Mouse (Mus musculus): ENCODE results near the gene Spata1.

The Spata1 gene

DNA sequence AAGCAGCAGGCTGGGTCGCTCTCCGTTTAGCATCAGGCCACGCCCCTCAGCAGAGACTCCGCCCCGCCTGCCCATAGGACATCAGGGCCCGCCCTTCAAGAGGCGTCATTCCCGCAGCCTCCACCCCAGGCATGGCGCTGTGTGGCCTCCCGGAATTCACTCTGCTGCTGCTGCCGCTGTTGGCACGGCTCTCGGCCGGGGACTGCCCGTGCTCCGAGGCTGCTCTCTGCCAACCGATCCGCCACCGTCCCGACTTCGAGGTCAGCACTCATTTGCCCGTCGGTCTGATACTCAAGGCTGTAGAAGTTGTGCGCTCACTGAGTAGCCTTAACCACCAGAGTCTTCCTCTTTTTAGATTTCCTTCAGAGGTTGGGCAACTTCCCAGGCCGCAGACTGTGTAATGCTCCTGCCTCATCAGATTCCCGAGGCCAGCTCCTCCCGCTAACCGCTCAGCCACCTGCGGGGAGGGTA lies 49.1 kb downstream of the Spata1 start:
- peak; percentile 98 for DNase-seq

DNA sequence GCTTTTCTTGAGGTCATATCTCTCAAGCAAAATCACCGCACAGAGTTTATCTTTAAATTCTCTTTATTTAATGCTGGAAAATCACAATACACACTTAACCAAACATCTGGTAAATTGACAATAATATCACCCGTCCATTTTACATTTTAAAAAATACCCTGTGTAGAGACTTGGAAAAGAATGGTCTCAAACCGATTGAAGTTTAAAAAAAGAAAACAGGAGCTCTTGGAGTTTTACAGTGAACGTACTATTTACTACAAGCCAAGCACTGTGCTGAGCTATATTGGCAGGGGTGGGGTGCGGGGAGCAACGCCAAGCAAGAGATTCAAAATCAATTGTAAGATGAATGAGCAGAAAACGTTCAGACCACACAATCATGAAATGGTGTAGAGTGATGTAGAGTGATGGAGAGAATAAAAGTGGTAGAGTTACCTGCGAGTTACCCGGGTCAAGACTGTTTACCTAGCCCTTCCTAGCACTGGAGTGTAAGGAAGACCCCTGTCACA lies 49.8 kb downstream of the Spata1 start, which contains the start of gene Ctbs:
TSS of gene Ctbs (plus strand) at position 51 of the 506 bp plus-strand sequence.
- DNase-seq, result no peak

DNA sequence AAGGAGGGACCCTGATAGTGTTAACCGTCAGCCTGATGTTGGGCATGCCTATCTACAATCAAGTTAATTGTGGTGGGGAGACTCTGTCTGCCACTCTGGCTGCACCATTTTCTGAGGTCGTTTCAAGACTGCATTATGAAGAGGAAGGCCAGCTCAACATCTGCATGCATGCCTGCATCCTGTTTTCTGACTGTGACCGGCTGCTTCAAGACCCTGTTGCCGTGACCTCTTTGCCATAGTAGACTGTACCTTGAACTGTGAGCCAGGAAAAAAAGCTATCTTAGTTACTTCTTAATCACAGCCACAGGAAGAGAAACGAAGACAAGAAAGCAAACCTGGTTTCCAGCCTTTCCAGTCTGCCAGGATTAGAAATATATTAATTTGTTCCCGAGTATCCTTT lies 50.6 kb downstream of the Spata1 start:
- no peak for DNase-seq

DNA sequence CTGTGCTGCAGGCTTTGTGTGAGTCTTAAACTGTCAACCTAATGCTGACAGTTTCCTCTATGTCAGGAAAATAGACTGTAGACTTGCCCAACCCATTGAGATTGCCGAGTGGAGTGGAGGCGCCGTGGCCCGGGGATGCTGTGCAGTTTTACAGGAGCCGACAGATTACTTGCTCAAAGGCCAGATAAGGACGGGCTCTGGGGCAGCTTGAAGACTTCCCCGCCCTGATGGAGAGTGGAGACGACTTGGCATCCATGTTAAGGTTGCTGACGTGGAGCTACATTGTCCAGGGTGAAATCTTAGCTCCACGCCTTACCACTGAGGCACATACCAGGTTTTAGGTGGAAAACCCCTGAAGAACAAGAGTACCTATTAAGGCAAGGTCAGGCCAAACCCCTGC lies 51.2 kb downstream of the Spata1 start:
- DNase-seq, result no peak

DNA sequence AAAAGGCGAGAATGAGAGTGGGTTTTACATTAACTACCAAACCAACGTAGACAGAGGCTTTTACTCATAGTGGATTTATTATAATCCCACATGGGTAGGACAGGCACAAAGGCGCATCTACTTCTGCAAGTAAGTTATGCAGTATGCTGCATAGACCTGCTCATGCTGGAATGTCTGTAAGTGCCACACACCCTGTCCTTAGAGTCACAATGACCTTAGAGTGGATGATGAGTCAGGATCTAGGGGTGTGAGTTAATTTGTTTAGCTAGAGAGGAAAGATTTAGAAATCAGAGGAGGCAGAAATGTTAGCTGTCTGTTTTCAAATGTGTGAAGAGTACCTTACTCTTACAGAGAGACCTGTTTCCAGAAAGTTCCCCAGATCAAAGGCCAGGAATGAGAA lies 52.0 kb downstream of the Spata1 start:
- DNase-seq, result no peak

DNA sequence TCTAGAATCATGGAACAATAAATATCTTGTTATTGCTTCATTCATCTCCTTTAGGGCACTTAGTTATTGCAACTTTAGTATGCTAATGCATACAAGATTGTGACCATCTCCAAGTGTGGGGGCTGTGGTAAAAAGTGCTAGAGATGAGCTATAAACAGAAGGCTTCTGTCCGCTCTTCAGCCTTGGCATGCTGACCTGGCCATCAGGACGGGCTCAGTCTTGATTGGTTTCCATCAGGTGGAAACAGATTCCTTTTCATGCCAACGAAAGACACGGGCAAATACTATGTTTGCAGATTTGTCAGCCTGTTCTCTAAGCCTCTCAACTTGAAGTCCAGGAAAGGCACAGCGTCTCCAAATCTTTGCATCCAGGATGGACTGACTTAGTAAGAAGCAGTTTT lies 52.4 kb downstream of the Spata1 start:
- no peak for DNase-seq

DNA sequence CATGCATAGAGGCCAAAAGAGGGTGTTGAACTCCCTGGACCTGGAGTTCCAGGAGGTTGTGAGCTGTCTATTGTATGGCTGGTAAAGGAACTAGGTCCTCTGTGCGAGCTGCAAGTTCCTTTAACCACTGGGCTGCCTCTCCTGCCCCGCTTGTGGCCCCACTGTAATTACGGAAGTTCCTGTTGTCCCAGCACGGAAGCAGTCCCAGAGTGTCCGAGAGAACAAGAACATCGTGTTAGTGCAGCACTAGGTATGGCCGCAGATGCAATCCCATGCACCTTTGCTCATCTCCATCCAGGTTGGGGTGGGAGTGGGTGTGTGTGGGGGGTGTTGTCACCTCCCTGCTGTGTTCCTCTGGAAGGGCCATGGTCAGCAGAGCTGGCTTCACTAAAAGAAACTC lies 54.7 kb downstream of the Spata1 start:
- no peak for DNase-seq

DNA sequence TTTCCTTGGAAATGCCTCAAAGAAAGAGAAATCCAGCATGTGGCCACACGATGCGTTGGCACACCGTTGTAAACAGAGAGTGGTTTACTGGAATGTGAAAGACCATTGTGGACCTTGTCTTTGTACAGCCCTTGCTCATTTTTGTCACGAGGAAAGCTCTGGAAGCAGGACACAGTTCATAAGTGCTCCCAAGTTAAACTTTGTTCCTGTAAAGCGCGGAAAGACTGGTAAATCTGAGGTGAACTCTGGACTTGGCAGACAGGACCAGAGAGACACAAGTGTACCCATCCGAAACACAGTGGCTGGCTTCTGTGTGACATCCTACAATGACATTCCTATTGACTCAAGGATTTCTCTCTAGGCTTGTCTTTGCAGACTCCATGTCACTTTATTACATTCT lies 56.2 kb downstream of the Spata1 start:
- DNase-seq, result no peak

DNA sequence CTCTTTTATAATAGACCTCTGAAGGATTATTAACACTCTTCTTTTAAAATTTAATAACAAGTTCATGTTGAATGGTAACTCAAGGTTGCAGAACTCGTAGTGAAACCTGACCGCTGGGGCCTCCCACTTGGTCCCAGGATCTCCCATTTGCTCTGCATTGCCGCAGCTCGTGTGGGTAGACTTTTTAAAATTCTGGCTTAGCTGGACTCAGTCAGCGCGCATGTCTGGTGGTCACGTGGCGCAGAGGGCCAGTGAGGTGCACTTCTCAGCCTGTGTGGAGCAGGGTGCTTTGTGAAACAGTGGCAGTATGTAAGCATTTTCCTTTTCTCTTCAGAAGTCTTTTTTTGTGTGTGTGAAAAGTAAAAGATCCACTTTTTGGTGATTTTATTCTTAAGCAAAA lies 56.6 kb downstream of the Spata1 start:
- DNase-seq, result no peak

DNA sequence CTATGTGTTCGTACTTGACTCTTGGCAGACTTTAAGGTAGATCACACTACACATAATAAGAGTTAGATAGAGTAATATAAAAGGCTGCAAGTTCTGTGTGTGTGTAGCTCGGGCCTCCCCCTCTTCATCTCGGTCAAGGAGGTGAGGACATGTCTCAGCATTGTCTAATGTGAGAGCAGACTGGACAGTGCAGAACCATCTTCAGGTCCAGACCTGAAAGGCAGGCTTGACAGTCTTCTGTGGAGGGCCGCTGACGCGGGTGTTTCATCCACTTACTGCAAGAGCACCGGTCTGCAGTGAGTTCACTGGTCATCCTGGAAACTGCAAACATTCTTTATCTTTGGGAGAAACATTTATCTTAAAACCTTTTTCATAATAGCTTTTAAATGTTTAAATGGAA lies 57.1 kb downstream of the Spata1 start:
- no peak for DNase-seq

DNA sequence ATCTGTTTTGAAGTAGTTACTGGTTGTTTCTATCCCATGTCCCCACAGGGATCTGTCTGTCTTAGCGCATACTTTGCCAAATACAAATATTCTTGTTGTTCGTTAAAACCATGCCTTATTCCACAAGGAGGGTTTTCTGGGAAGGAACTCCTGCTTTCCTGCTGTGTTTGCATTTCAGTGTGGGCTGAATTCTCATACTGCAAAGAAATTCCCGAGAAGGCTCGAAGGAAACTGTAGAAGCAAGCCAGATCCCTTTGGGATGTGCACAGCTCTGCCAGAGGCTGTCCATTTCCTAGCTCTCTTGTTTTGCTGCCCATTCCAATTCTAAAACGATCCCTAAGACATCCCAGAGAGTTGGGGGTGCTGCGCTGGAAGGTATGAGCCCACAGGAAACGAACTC lies 59.1 kb downstream of the Spata1 start:
- DNase-seq, result no peak

DNA sequence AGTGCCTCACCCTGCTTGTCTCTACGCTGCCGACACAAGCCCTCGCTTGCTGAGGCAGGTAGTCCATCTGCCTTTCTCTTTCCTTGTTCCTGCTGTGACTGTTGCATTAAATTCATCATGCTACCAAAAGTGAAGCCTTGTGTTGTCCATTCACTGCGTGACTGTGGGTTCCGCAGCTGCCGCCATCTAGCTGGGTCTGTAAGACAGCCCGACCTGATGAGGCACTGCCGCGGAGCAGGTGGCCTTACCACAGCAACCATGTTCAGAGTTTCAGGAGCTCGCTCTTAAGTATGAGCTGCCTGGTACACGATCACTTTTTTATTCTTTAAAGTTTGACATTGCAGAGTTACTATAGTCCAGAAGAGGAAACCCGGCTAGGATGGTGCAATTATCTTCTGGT lies 59.5 kb downstream of the Spata1 start:
- DNase-seq, result no peak

DNA sequence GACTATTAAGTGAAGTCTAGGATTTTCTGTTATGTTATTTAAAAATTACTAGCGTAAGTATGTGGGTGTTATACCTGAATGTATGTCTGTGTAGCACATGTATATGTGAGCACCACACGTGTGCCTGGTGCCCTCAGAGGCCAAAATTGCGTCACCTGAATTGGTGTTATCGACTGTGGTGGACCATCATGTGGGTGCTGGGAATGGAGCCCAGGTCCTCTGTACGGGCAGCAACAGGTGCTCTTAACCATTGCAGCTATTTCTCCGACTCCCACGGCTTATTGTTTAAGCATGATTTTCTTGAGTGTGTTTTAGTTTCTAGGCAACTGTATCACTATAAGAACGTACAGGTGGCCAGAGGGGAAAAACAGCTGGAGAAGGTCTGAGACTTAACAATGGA lies 63.4 kb downstream of the Spata1 start:
- no peak for DNase-seq

DNA sequence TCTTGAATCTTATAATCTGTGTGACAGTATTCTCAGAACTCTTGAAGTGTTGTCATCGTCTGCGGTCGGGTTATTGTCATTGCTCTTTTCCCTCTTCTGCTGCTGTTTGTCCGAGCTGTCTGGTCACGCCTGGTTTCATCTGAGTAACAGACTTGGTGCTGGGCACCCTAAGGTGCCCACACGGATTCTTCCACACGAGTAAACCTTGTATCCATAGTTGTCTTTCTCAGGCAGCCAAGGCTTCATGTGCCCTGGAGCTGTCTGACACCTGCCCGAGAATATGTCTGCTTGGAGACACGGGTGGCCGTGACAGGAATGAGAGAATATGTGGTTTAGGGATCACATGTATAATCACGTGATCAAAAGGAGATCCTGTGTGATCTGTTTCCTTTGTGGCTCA lies 64.0 kb downstream of the Spata1 start:
- no peak for DNase-seq

DNA sequence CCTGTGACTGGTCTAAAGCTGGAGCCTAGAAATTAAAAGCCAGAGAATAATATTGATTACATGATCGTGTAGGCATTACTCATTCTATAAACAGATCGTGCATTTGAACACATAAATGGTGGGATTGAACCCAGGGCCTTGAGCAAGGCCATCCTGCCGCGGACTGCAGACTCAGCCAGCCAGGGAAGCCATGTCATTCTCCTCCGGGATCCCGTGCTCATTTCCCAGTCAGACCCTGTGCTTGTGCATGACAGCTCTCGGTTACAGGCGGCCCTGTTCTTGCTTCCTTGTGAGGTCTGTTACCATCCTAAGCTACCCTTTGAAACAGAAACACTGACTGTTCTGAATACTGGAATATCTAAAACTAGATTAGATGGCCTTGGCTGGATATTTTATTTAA lies 64.9 kb downstream of the Spata1 start:
- DNase-seq, result no peak

DNA sequence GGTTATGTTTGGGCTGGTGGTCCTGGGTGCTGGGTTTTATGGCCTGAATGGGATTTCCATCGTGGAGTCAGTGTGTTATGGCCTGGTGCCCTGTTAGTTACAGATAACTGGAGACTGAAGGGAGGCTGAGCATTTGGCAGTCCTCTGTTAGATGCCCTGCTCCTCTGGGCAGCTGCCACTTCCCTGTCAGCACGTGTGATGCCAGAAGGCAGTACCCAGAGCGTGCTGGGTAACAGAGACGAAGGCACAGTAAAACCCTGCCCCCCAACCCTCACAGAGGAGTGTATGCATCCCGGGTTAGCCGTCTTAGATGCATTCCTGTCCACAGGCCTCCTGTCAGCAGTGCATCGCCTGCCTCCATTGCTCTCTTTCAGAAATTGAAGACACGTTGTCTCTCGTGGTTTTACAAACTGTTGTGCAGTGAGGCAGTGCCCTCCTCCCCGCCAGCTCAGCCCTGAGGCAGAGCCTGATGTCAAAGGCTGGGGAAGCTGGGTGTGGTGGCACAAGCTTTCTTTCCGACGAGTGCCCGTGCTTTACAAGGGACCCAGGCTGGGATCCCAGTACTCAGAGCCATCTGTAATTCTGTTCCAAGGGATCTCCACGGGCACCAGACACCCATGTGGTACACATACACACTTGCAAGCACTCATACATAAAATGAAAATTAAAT lies 65.7 kb downstream of the Spata1 start:
- DNase-seq, result no peak

DNA sequence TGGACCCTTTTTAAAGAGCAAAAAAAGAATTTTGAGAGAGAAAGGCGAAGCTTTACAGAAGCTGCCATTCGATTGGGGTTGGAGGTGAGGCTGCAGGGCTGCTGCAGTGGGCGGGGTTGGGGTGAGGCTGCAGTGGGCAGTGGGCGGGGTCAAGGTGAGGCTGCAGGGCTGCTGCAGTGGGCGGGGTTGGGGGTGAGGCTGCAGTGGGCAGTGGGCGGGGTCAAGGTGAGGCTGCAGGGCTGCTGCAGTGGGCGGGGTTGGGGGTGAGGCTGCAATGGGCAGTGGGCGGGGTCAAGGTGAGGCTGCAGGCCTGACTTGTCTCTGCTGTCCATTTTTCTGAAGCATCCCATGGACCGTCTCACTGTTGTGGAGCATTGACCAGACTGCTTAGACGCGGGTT lies 66.5 kb downstream of the Spata1 start:
- DNase-seq, result peak; percentile 38

DNA sequence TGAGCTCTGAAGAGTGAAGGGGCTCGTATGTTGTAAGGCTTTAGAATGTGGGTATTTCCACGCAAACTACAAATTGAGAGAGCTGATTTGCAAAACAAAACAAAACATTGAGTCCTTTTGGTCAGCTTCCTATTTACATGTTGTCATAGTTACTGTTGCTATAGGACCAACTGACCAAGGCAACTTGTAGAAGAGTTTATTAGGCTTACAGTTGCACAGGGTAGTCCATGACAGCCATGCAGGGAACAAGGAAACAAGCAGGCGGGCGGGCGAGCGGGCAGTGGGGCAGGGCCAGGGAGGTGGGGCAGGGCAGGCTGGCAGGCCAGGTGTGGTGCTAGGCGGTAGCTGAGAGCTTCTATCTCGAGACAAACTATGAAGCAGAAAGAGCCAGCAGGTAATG lies 73.1 kb downstream of the Spata1 start:
- no peak for DNase-seq

DNA sequence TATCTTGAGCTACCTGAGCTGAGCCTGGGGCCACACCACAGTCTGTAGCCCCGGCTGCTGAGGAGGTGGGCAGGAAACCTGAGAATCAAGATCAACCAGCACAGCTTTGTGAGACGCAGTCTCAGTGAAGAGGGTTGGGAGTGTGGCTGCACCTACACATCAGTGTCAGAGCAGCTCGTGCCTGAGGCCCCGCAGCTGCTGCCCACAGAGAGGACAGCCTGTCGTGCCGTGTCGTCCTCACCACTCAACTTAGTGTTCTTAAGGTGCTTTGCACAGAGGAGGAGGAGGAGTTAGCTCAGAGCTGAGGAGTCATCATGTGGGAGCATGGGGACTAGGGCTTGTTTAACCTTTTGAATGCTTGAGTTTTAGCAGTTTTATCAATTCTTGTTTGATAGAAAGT lies 73.7 kb downstream of the Spata1 start:
- no peak for DNase-seq

DNA sequence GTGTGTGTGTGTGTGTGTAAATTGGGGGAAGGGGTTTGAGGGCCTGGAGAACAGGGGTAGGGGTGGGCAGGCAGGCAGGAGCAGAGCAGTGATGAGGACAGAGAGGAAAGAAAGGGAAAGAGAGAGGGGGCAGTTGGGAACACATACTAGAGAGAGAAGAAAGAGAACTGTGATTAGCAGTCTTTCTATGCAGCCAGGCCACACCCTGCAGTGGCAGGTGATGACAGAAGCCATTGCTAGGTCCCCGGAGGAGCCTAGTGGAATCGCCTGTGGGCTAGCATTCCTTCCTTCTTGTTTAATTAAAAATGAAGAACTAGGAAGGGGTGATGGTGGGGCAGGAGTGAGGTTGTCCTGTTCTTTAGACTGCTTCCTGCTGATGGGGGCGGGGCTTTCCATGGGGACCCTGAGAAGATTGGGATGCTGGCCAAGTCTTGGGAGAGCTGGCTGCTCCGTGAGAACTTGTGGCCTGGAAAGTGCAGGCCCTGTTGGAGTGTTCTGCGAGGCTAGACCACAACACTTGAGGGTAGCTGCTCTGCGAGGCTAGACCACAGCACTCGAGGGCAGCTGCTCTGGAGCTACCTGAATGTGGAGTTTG lies 75.2 kb downstream of the Spata1 start:
- no peak for DNase-seq

DNA sequence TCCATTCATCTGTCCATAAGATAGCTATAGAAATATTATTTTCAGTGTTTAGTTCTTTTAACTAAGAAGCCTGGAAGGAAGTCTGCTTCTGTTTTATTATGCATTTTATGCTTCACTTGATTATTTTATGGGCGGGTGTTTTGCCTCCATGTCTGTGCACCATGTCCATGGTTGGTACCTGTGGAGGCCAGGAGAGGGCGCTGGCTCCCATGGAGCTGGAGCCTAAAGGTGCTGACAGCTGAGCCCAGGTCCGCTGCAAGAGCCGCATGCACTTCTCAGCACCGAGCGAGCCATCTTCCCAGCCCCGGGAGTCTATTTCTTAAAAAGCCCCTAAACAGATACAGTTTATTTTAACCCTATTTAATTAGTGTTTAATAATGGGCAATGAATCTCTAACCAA lies 75.8 kb downstream of the Spata1 start:
- DNase-seq, result peak; percentile 44

DNA sequence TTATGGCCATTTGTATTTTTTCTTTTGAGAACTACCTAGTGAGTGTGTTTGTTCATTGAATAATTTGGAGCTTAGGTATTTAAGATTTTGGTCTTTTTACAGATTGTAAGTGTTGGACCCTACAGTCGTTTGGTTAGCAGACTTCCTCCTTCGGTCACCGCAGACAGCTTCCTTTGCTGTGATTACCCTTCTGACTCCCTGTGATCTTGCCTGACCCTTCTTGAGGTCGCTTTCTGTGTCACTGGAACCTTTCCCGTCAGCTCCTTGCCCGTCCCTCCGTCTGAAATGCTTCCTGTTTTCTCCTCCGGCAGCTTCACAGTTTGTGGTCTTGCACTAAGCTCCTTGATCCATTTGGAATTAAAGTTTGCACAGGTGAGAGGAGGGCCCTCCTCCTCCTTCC lies 77.8 kb downstream of the Spata1 start:
- DNase-seq, result no peak

DNA sequence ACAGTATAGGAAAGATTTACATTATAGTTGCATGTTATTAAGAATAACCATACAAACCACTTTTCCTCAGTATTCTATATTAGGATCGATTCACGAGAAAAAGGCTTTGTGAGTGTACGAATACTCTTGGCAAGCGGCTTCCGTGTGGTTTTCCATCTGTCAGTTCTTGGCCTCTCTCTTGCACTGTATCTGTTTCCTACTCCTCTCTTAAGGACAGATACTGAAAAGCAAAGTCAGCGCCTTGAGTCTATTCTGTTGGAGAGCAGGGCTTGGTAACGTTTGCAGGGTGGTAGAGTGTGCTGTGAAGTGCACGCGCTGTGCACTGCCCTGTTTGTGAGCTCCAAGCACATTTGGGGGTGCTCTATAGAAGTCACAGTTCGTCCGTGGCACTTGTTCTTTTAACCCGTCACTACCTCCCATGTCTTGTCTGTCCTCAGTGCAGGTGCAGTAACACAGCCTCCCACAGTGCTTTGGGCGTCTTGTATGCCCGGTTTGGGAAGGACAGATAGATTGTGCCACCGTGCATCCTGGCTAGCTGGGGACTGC lies 79.5 kb downstream of the Spata1 start:
- no peak for DNase-seq

DNA sequence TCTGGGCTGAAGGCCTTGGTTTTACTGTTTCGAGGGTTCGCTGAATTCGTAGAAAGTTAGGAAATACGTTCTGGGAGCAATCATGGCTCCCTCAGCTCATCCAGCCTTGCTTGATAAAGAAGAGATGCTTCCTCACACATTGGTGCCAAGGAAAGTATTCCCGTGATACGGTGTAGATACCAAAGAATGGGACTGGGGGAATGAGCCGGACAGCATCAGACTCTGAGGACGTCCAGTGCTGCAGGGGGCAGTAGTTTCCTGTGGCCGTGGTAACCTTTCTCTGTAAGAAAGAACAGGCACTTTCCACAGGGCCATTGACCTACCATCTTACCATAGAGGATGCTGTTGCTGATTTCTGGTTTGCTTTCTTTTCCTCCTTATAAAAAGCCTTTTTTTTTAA lies 80.0 kb downstream of the Spata1 start:
- no peak for DNase-seq

DNA sequence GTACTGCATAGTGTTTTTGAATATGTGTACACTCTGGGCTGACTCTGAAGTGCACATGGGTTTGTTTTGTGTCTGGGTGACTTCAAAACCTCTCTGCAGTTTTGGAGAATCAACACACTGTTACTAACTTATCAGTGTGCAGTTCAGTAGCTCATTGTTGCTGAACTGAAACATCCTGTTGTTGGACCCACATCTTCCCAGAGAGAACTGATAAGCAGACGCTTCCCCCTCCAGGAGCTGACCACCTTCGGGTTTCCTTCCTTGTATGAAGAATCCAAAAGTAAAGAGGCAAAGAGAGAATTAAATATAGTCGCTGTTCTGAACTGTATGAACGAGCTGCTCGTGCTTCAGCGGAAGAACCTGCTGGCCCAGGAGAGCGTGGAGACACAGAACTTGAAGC lies 80.7 kb downstream of the Spata1 start:
- no peak for DNase-seq

Measured in liver (tissue).